8 mouse cellular contexts compared by ENCODE assay signal in the genomic region with DNA sequence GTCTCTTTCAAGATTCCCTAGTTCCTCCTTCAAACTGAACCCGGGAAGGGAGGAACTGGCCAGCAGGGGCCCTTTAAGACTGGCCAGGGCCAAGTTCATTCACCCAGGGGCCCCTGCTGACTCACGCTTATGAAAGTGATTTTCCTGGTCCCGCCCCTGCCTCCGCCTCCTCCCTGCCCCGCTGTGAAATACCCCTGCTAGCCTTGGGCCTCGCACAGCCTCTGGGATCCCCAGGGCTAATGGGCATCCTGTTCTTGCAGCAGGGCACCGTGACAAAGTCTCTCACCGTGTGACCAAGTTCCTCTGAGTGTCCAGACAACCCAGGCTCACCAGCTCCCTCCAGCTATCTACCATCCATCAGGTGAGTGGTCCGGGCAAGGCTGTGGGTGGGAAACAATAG. TPM values are rescaled to one million over a fixed set of nuclear protein-coding genes. Genes with fewer than 3 reads are reported as not detected.
A peak's percentile ranks its signal among the peaks of the same experiment; 100 is the strongest.
DNase-seq lines count a peak whose midpoint lies in the region; ATAC-seq and TF ChIP-seq lines count a peak whose summit lies in the region.

No protein-coding gene starts in this region.

- H3K27me3 ChIP-seq in CH12.LX (replicated peaks) = no peaks in the 10 kb centered on the region
- peaks cover 5% of the 10 kb centered on the region; the same call in 1 of the 2 replicates for H3K27me3 ChIP-seq in limb, embryonic 15.5 days
- no peaks in the 10 kb centered on the region for H3K27me3 ChIP-seq in hindbrain, postnatal 0 days (ENCODE audit: insufficient read depth, low read length)

- peak overlapping the region; percentile 54; the same call in 1 of the 2 replicates for H3K4me2 ChIP-seq in CH12.LX (ENCODE audit: insufficient read depth, low read depth, poor library complexity, severe bottlenecking)
- no peak overlapping the region for H3K4me2 ChIP-seq in limb, embryonic 15.5 days
- no peak overlapping the region for H3K4me2 ChIP-seq in hindbrain, postnatal 0 days (ENCODE audit: low read depth, low read length)

- no peak for TF ChIP-seq RAD21 in CH12.LX (IDR thresholded peaks at IDR 0.05; ENCODE audit: low read depth, low read length)

- peaks cover 19 to 54% of the 10 kb centered on the region in 2 experiments for H3K4me1 ChIP-seq in CH12.LX (ENCODE audit: control insufficient read depth in 1 of 2, insufficient read depth in 2 of 2)
- peaks cover 29% of the 10 kb centered on the region for H3K4me1 ChIP-seq in limb, embryonic 15.5 days
- H3K4me1 ChIP-seq in hindbrain, postnatal 0 days (ENCODE audit: insufficient read depth, low read length) = peaks cover 4% of the 10 kb centered on the region; the same call in 1 of the 2 replicates

- 15% methylated on average over 9 of the region's 9 CpGs for WGBS in limb, embryonic 15.5 days
- whole genome bisulfite sequencing in hindbrain, postnatal 0 days = 12% methylated on average over 9 of the region's 9 CpGs

- H3K9me3 ChIP-seq in CH12.LX (replicated peaks; ENCODE audit: low read length) = no peaks in the 10 kb centered on the region
- H3K9me3 ChIP-seq in limb, embryonic 15.5 days = no peaks in the 10 kb centered on the region
- no peaks in the 10 kb centered on the region for H3K9me3 ChIP-seq in hindbrain, postnatal 0 days (ENCODE audit: low read length)

- peak overlapping the region; percentile 26 to 43 (median 40) for H3K4me3 ChIP-seq in CH12.LX (replicated peaks in 1 of 3; ENCODE audit: low read depth in 2 of 3, low read length in 2 of 3, poor library complexity in 1 of 3)
- 0 out of 2 replicates have a peak overlapping the region, but pooled peaks have one; percentile 5 for H3K4me3 ChIP-seq in limb, embryonic 15.5 days
- H3K4me3 ChIP-seq in hindbrain, postnatal 0 days (ENCODE audit: low read length) = no peak overlapping the region

- no peak for TF ChIP-seq CTCF in CH12.LX (conservative IDR thresholded peaks at IDR 0.05 in 1 of 2, IDR thresholded peaks at IDR 0.05 in 1 of 2; ENCODE audit: low read depth in 2 of 2, low read length in 2 of 2)
- TF ChIP-seq CTCF in hindbrain, postnatal 0 days (IDR thresholded peaks at IDR 0.05; ENCODE audit: low read depth) = no peak

- H3K79me2 ChIP-seq in CH12.LX (replicated peaks; ENCODE audit: control insufficient read depth, extremely low read depth, insufficient read depth, poor library complexity, severe bottlenecking) = no peaks in the 10 kb centered on the region

- no peak overlapping the region for H3K27ac ChIP-seq in CH12.LX (ENCODE audit: insufficient read depth, low read depth)
- no peak overlapping the region for H3K27ac ChIP-seq in limb, embryonic 15.5 days
- H3K27ac ChIP-seq in hindbrain, postnatal 0 days = no peak overlapping the region

- in situ Hi-C loops in CH12.LX (cut with MboI; ENCODE audit: low pct_ligation_motif_present, low pct_unique_long_range_greater_than_20kb, low sequenced_read_pairs) = loop anchor here (5.0 kb wide), 1 partner anchor 180 kb away; no protein-coding TSS in a partner anchor

- intact Hi-C loops in heart, postnatal 10 days (cut with DNase I) = no loop called here

- H3K9ac ChIP-seq in CH12.LX (ENCODE audit: insufficient read depth, low read depth) = no peak overlapping the region
- no peak overlapping the region for H3K9ac ChIP-seq in limb, embryonic 15.5 days
- no peak overlapping the region for H3K9ac ChIP-seq in hindbrain, postnatal 0 days (replicated peaks; ENCODE audit: low read length)

- dilution Hi-C loops in CH12.LX (cut with MboI; ENCODE audit: extremely low pct_ligation_motif_present, extremely low pct_unique_long_range_greater_than_20kb, low sequenced_read_pairs) = no loop called here

- peak; percentile 71 for DNase-seq in CH12.LX (ENCODE audit: extremely low read depth)
- DNase-seq in heart, postnatal 10 days = peak; percentile 80 to 85
- peak; percentile 81 to 85 for DNase-seq in natural killer cell, adult 2 months (ENCODE audit: low spot score in 2 of 2)
- no peak for DNase-seq in right cerebral cortex, postnatal 25 days
- DNase-seq in hindbrain, postnatal 0 days (ENCODE audit: low spot score) = no peak
- DNase-seq in layer of hippocampus, postnatal 36 days = no peak

- peak; percentile 87 for TF ChIP-seq POLR2A in CH12.LX (IDR thresholded peaks at IDR 0.05; ENCODE audit: low read depth, low read length)

- no peak; the same call in 1 of the 2 replicates for TF ChIP-seq EP300 in CH12.LX (IDR thresholded peaks at IDR 0.05; ENCODE audit: low read length)

- peaks cover 0 to 11% of the 10 kb centered on the region in 2 experiments for H3K36me3 ChIP-seq in CH12.LX (replicated peaks in 1 of 2; ENCODE audit: control insufficient read depth in 1 of 2, insufficient read depth in 1 of 2, low read length in 1 of 2)
- H3K36me3 ChIP-seq in limb, embryonic 15.5 days = no peaks in the 10 kb centered on the region
- no peaks in the 10 kb centered on the region for H3K36me3 ChIP-seq in hindbrain, postnatal 0 days (ENCODE audit: insufficient read depth, low read length)

- peak; percentile 79 for ATAC-seq in common myeloid progenitor, adult 5-6 weeks (replicated peaks; ENCODE audit: low read depth, poor library complexity, severe bottlenecking)
- no peak; the same call in 1 of the 2 replicates for ATAC-seq in limb, embryonic 15.5 days (ENCODE audit: insufficient number of reproducible peaks, low FRiP score, low TSS enrichment, low read depth)
- no peak for ATAC-seq in hindbrain, postnatal 0 days

TF ChIP-seq in CH12.LX, 34 proteins besides CTCF, POLR2A, EP300 and RAD21 (continues in another document):
- TF ChIP-seq ZMIZ1 (IDR thresholded peaks at IDR 0.05; ENCODE audit: low read depth, low read length) (peak; percentile 88), PAX5 (IDR thresholded peaks at IDR 0.05; ENCODE audit: low read length) (no peak), USF2 (conservative IDR thresholded peaks at IDR 0.05; ENCODE audit: low read depth, low read length) (no peak), MAFK (IDR thresholded peaks at IDR 0.05; ENCODE audit: insufficient replicate concordance, low read length) (peak; percentile 16; the same call in 1 of the 2 replicates), ELF1 (IDR thresholded peaks at IDR 0.05; ENCODE audit: low read depth, low read length) (0 out of 2 replicates have a peak, but pooled peaks have one; percentile 13), MXI1 (IDR thresholded peaks at IDR 0.05; ENCODE audit: low read depth, low read length) (0 out of 2 replicates have a peak, but pooled peaks have one; percentile 10), JUND (conservative IDR thresholded peaks at IDR 0.05; ENCODE audit: low read depth, low read length) (no peak), MYC (IDR thresholded peaks at IDR 0.05; ENCODE audit: low read depth, low read length) (no peak), CHD1 (IDR thresholded peaks at IDR 0.05; ENCODE audit: low read depth, low read length) (no peak), MAX (IDR thresholded peaks at IDR 0.05; ENCODE audit: low read length) (no peak), UBTF (IDR thresholded peaks at IDR 0.05; ENCODE audit: low read depth, low read length) (no peak), IRF4 (IDR thresholded peaks at IDR 0.05; ENCODE audit: low read depth, low read length) (peak; percentile 63; the same call in 1 of the 2 replicates), KAT2A (IDR thresholded peaks at IDR 0.05; ENCODE audit: insufficient replicate concordance, low read length) (no peak), ZKSCAN1 (IDR thresholded peaks at IDR 0.05; ENCODE audit: borderline replicate concordance, low read depth, low read length) (no peak), MEF2A (IDR thresholded peaks at IDR 0.05; ENCODE audit: borderline replicate concordance, low read depth, low read length) (no peak; the same call in 1 of the 2 replicates), HCFC1 (IDR thresholded peaks at IDR 0.05; ENCODE audit: low read depth, low read length) (no peak; the same call in 1 of the 2 replicates), NELFE (IDR thresholded peaks at IDR 0.05; ENCODE audit: low read depth, low read length) (peak; percentile 91), ETS1 (conservative IDR thresholded peaks at IDR 0.05; ENCODE audit: low read depth, low read length) (no peak; the same call in 1 of the 2 replicates), NRF1 (IDR thresholded peaks at IDR 0.05; ENCODE audit: low read depth, low read length) (no peak), CHD2 (IDR thresholded peaks at IDR 0.05; ENCODE audit: low read length) (no peak)

RNA-seq across cellular contexts. Expression of a gene that starts 3.0 kb away (rescaled TPM):
- 0.46 and 0.47 TPM in 2 replicates for total RNA-seq in CH12.LX (2012; rRNA removed)
- total RNA-seq in CH12.LX (2014; rRNA removed) = 0.12 and 0.15 TPM in 2 replicates
- 2.9 and 3.0 TPM in 2 replicates for polyA plus RNA-seq in CH12.LX (2012; ENCODE audit: insufficient read length, low read depth)
- total RNA-seq in common myeloid progenitor, adult 5-6 weeks (2017) = not detected in 2 replicates
- total RNA-seq in heart, postnatal 10 days (2021) = 1 to 10 TPM in 1 of 2 experiments, under 1 TPM in 1; 0.98 to 2.0 TPM
- polyA plus RNA-seq in limb, embryonic 15.5 days (2015; fragmentation: Nextera tagmentation; extraction: Ambion mirVana) = 2.4 and 3.3 TPM in 2 replicates
- not detected in 2 replicates for total RNA-seq in hindbrain, postnatal 0 days (2014; rRNA removed)
- polyA plus RNA-seq in hindbrain, postnatal 0 days (2015; fragmentation: Nextera tagmentation; extraction: Ambion mirVana) = 0.29 and 0.45 TPM in 2 replicates
- under 1 TPM in 1 of 2 experiments, not detected in 1; 0.56 TPM for total RNA-seq in layer of hippocampus, postnatal 36 days (2021)

RNA-seq across cellular contexts. Expression of a gene that starts 9.6 kb away (rescaled TPM):
- total RNA-seq in CH12.LX (2012; rRNA removed) (not detected in 2 replicates), CH12.LX (2014; rRNA removed) (not detected in 2 replicates)
- polyA plus RNA-seq in CH12.LX (2012; ENCODE audit: insufficient read length, low read depth) = not detected in 2 replicates
- total RNA-seq in common myeloid progenitor, adult 5-6 weeks (2017) = not detected in 2 replicates
- not detected for total RNA-seq in heart, postnatal 10 days (2021)
- polyA plus RNA-seq in limb, embryonic 15.5 days (2015; fragmentation: Nextera tagmentation; extraction: Ambion mirVana) = 0.96 and 1.1 TPM in 2 replicates
- total RNA-seq in hindbrain, postnatal 0 days (2014; rRNA removed) = 70.9 and 73.3 TPM in 2 replicates
- polyA plus RNA-seq in hindbrain, postnatal 0 days (2015; fragmentation: Nextera tagmentation; extraction: Ambion mirVana) = 53.9 and 61.5 TPM in 2 replicates
- total RNA-seq in layer of hippocampus, postnatal 36 days (2021) = 100 to 1,000 TPM in 1 of 2 experiments, 10 to 100 TPM in 1; 94.4 to 116 TPM

RNA-seq across cellular contexts. Expression of a gene that starts 42.3 kb away (rescaled TPM):
- 8.7 and 12.3 TPM in 2 replicates for total RNA-seq in CH12.LX (2012; rRNA removed)
- total RNA-seq in CH12.LX (2014; rRNA removed) = 4.5 and 5.1 TPM in 2 replicates
- 4.2 and 4.4 TPM in 2 replicates for polyA plus RNA-seq in CH12.LX (2012; ENCODE audit: insufficient read length, low read depth)
- total RNA-seq in common myeloid progenitor, adult 5-6 weeks (2017) = 8.1 and 12.0 TPM in 2 replicates
- 100 to 1,000 TPM in 1 of 2 experiments, 10 to 100 TPM in 1; 98.4 to 115 TPM for total RNA-seq in heart, postnatal 10 days (2021)
- polyA plus RNA-seq in limb, embryonic 15.5 days (2015; fragmentation: Nextera tagmentation; extraction: Ambion mirVana) = 11.9 and 12.9 TPM in 2 replicates
- total RNA-seq in hindbrain, postnatal 0 days (2014; rRNA removed) = 36.6 and 37.2 TPM in 2 replicates
- polyA plus RNA-seq in hindbrain, postnatal 0 days (2015; fragmentation: Nextera tagmentation; extraction: Ambion mirVana) = 20.0 TPM in 2 replicates
- 10 to 100 TPM; 26.5 to 28.6 TPM for total RNA-seq in layer of hippocampus, postnatal 36 days (2021)

Comparison
In these comparisons a context has a peak if more than half of its experiments do, and no peak if none do; other contexts are left out.
1. DNase-seq: peak in CH12.LX (single experiment), heart, postnatal 10 days (2 of 2) and natural killer cell, adult 2 months (2 of 2); none in right cerebral cortex, postnatal 25 days (single experiment), hindbrain, postnatal 0 days (single experiment) and layer of hippocampus, postnatal 36 days (0 of 2).
2. RNA of a gene that starts 9.6 kb away (total RNA-seq): 94.4 to 116 TPM in layer of hippocampus, postnatal 36 days and 70.9 to 73.3 TPM in hindbrain, postnatal 0 days; not detected in heart, postnatal 10 days, not detected in CH12.LX and not detected in common myeloid progenitor, adult 5-6 weeks; every median in the first group is over 10 times any median in the second.